Mouse (Mus musculus): ENCODE data around the gene Vmn1r130. TPM values are rescaled to one million over a fixed set of nuclear protein-coding genes. Genes with fewer than 3 reads are reported as not detected.
"Not testable (repeated sequence)": the region's sequence is repeated elsewhere in the genome, so short reads cannot be mapped to it uniquely, and the experiment has no call there.

Gene Vmn1r130
- total RNA-seq (2022) = not detected

DNA sequence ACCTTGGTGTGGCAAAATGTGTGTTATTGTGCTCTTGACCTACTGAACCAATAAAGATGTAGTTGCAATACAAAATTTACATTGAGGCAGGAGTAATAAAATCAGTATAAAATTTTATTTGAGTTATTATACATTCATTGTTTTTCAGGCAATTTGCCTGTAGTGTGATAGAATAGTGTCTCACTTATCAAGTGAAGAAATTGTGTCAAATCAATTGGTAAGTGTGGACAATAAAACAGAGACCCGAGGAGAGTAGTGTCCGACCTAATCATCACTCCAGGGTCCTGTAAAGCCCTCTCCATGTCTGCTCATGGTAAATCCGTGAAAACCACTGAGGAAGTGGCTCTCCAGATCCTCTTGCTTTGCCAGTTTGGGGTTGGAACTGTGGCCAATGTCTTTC lies at the start of gene Vmn1r130:
Gene Vmn1r130 (plus strand): TSS at position 301 of the 400 bp plus-strand sequence.
- DNase-seq (ENCODE audit: low spot score in 2 of 2) = not testable (repeated sequence)

DNA sequence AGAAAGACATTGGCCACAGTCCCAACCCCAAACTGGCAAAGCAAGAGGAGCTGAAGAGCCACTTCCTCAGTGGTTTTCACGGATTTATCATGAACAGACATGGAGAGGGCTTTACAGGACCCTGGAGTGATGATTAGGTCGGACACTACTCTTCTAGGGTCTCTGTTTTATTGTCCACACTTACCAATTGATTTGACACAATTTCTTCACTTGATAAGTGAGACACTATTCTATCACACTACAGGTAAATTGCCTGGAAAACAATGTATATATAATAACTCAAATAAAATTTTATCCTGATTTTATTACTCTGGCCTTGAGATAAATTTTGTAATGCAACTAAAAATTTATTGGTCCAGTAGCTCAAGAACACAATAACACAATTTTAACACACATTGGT lies 34.4 kb downstream of the Vmn1r130 start, which contains the start of gene Vmn1r131:
Gene Vmn1r131 (minus strand): TSS at position 101 of the 400 bp plus-strand sequence.
- DNase-seq (ENCODE audit: low spot score in 2 of 2) = not testable (repeated sequence)

Other genes starting within 250 kb of the Vmn1r130 start
- gene Vmn1r125, start 239.6 kb upstream of the Vmn1r130 start, total RNA-seq (2022) = not detected
- not detected for gene Vmn1r126, start 210.3 kb upstream of the Vmn1r130 start, total RNA-seq (2022)
- not detected for gene Vmn1r127, start 191.9 kb upstream of the Vmn1r130 start, total RNA-seq (2022)
- gene Vmn1r128, start 162.4 kb upstream of the Vmn1r130 start, total RNA-seq (2022) = not detected
- not detected for gene Vmn1r129, start 150.5 kb upstream of the Vmn1r130 start, total RNA-seq (2022)
- not detected for gene Gm6882, start 79.0 kb upstream of the Vmn1r130 start, total RNA-seq (2022)
- not detected for gene Vmn1r131, start 34.3 kb downstream of the Vmn1r130 start, total RNA-seq (2022)
- not detected for gene Vmn1r132, start 102.3 kb downstream of the Vmn1r130 start, total RNA-seq (2022)
- not detected for gene Gm4175, start 249.7 kb downstream of the Vmn1r130 start, total RNA-seq (2022)